Mouse (Mus musculus) brain, embryonic 14.5 days (tissue): ENCODE data around the gene Hnrnpdl.

Experiments
- CTCF ChIP-seq: fragments of 200-500 bp; IDR thresholded peaks from 2 replicates; pipeline ENCODE4 v1.5.1; 2012; ENCODE audit warnings: inconsistent platforms, mild to moderate bottlenecking, moderate library complexity, borderline replicate concordance; ENCODE audit not compliant: insufficient read depth, insufficient read length; ENCODE audit errors: extremely low read depth
- POLR2A ChIP-seq: fragments of 200-500 bp; IDR thresholded peaks from 2 replicates; pipeline ENCODE4 v1.6.1; 2012; ENCODE audit warnings: mild to moderate bottlenecking, inconsistent platforms, borderline replicate concordance; ENCODE audit not compliant: poor library complexity, insufficient read depth, insufficient read length, severe bottlenecking; ENCODE audit errors: extremely low read depth

GRCm38 (mm10) chr5:100044030-100044429 is 4.6 kb upstream of the Hnrnpdl start:
- TF ChIP-seq CTCF (no peak), POLR2A (no peak)
